Mouse (Mus musculus) heart, adult 8-10 months (tissue): ENCODE data around the gene Slc39a1. TPM values are rescaled to one million over a fixed set of nuclear protein-coding genes. Genes with fewer than 3 reads are reported as not detected.
A peak's percentile ranks its signal among the peaks of the same experiment; 100 is the strongest.

Experiments
- DNase-seq: peaks from one replicate; pipeline ENCODE4 v3.0.0; 2022; ENCODE audit warnings: low spot score
- total RNA-seq, 4 experiments: library from RNA; stranded (reverse); gene quantifications; 2 replicates each; pipeline ENCODE4 v1.2.4; 2022

The Slc39a1 gene
- total RNA-seq: 10 to 100 TPM; 65.1 to 79.2 (median 75.5) TPM

- peak; percentile 96 for DNase-seq
Measured at GRCm38 (mm10) chr3:90247960-90248745, at the start of gene Slc39a1. Gene Slc39a1 (plus strand): TSS chr3:90248172.

- DNase-seq: no peak
Measured at GRCm38 (mm10) chr3:90202884-90203283, 45.1 kb upstream of the Slc39a1 start.

GRCm38 (mm10) chr3:90203619-90204018 lies 44.4 kb upstream of the Slc39a1 start:
- DNase-seq: no peak

GRCm38 (mm10) chr3:90204582-90204981 lies 43.4 kb upstream of the Slc39a1 start:
- DNase-seq: no peak

- DNase-seq: no peak
Measured at GRCm38 (mm10) chr3:90208662-90209061, 39.3 kb upstream of the Slc39a1 start.

- DNase-seq: no peak
Measured at GRCm38 (mm10) chr3:90209908-90210566, 37.9 kb upstream of the Slc39a1 start.

GRCm38 (mm10) chr3:90211475-90212398 lies 36.2 kb upstream of the Slc39a1 start:
- no peak for DNase-seq

- no peak for DNase-seq
Measured at GRCm38 (mm10) chr3:90212723-90213122, 35.2 kb upstream of the Slc39a1 start.

- DNase-seq: peak; percentile 97
Measured at GRCm38 (mm10) chr3:90213377-90213866, 34.5 kb upstream of the Slc39a1 start, which contains the start of the genes Rps27 and Rab13. Gene Rps27 (minus strand): TSS chr3:90213651. Gene Rab13 (plus strand): TSS chr3:90213695.

GRCm38 (mm10) chr3:90213956-90214684 lies 33.9 kb upstream of the Slc39a1 start:
- DNase-seq: no peak

- DNase-seq: no peak
Measured at GRCm38 (mm10) chr3:90215825-90216380, 32.1 kb upstream of the Slc39a1 start.

- DNase-seq: peak; percentile 55
Measured at GRCm38 (mm10) chr3:90220088-90220487, 27.9 kb upstream of the Slc39a1 start.

- DNase-seq: peak; percentile 88
Measured at GRCm38 (mm10) chr3:90220531-90220951, 27.4 kb upstream of the Slc39a1 start.

GRCm38 (mm10) chr3:90221123-90221522 lies 26.8 kb upstream of the Slc39a1 start:
- no peak for DNase-seq

GRCm38 (mm10) chr3:90222455-90222854 lies 25.5 kb upstream of the Slc39a1 start:
- DNase-seq: no peak

- DNase-seq: no peak
Measured at GRCm38 (mm10) chr3:90222941-90223340, 25.0 kb upstream of the Slc39a1 start.

- no peak for DNase-seq
Measured at GRCm38 (mm10) chr3:90224331-90224730, 23.6 kb upstream of the Slc39a1 start.

GRCm38 (mm10) chr3:90231075-90231474 lies 16.9 kb upstream of the Slc39a1 start:
- no peak for DNase-seq

GRCm38 (mm10) chr3:90231507-90232333 lies 16.3 kb upstream of the Slc39a1 start, which contains the start of gene Jtb:
Gene Jtb (plus strand): TSS chr3:90231597.
- peak; percentile 95 for DNase-seq

- DNase-seq: no peak
Measured at GRCm38 (mm10) chr3:90241251-90241650, 6.7 kb upstream of the Slc39a1 start.
